Mouse (Mus musculus): Measurements from ENCODE around the gene Zswim1.
"Not testable (repeated sequence)": the region's sequence is repeated elsewhere in the genome, so short reads cannot be mapped to it uniquely, and the experiment has no call there.

GRCm38 (mm10) chr2:164863411-164863810 is 40.9 kb downstream of the Zswim1 start:
- not testable (repeated sequence) for TF ChIP-seq POLR2A (IDR thresholded peaks at IDR 0.05; ENCODE audit: low read depth, low read length); CTCF (conservative IDR thresholded peaks at IDR 0.05; ENCODE audit: insufficient read depth, insufficient read length, low read depth, low read length)
